Mouse (Mus musculus): Measurements from ENCODE around the gene Itsn1.

Gene Itsn1

DNA sequence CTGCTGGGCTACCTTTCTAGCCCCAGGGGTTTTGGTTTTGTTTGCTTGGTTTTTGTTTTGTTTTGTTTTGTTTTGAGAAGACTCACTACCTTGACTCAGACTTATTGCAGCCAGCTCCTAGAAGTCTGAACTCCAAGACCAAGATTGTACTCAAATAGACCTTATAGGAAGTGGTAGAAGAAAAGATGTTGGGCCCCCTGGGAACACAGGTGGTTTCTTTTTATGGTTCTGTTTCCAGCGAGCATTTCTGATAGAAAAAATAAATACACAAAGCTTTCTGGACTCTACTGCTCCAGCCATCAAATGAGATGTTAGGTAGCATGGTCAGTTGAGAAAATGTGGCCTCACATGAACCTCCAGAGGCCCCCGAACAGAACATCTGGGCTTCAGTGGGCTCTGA, 150.0 kb downstream of the Itsn1 start:
- DNase-seq, result no peak

DNA sequence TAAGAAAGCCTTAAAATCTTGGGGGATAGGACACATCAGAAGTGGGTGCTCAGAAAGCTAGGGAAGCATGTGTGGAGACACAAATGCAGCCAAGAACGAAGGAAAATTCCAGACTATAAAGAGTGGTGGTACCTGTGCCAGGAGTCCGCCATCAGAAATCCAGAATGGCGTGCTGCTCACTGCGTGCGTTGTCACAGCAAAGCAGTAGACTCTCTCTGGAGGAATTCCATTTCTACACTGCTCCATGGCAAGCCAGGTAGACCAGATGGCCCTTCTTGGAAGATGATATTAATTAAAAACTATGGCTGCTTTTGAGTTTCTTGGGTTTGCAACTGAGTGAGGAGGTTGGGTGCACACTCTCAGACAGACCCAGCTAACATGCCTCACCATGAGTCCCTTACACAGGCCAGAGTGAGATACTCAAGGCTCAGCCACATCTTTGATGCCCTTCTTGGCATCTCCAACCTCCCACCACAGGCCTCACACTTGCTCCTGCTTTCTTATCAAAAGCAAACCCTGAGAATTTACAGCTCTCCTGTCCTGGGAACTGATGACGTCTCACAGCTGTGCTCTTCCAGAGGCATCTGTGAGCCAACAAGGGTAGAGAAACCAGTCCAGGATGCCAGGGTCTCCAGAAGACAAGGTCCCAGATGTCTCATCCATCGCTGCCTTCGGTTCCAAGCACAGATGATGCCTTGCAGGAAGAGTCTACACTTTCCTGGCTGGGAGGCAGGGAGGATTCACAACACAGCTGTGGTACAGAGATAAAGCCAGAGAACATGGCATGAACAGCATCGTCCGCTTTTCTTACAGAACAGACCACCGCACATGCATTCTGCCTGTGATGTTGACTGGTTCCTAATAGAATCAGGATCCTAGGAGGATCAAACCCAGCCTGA, 152.0 kb downstream of the Itsn1 start:
- no peak for DNase-seq

DNA sequence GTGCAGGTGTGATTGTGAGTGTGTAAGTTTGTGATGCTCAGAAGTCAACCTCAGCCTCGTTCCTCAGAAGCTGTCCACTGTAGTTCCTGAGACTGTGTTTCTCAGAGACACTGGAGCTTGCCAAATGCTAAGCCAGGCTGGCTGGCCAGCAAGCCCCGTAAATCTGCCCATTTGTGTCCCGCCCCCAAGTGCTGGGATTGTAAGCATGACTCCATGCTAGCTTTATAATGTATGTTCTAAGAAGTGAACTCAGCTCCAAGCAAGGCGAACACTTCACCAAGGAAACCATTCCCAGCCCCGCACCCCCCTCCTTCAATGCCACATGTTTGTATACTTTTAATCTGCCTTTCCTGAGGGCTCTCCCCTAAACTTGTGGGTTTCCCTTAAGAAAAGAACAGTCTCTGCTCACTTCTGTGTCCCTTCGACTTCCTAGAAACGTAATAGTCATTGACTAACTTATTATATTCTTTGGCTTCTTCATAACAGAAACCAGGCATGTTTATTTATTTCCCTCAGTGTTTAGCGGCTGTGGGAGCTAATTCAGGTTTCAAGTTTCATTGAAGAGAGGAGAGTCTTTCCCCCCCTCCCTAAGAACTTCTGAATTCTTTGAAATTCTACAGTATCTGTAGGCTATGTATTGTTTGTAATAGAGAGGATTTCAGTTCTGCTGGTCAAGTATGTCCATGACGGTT, 153.2 kb downstream of the Itsn1 start:
- DNase-seq, result no peak

DNA sequence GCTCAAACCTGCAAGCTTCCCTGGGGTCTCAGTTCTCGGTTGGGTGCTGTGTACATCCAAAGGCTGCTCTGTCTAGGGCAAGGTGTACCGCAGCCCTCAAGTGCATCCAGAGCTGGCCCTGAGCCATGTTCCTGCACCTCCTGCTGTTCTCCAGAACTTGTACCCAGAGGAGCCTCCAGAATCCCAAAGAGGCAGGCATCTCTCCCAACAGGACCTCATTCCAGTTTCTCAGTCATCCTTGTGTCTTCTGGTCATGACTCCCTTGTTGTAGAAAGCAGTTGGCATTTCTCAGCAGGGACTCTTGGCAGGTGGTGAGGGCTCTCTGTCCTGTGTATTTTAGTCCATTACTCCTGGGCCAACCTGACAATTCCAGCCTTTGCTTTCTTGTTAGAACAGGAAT, 154.6 kb downstream of the Itsn1 start:
- no peak for DNase-seq

DNA sequence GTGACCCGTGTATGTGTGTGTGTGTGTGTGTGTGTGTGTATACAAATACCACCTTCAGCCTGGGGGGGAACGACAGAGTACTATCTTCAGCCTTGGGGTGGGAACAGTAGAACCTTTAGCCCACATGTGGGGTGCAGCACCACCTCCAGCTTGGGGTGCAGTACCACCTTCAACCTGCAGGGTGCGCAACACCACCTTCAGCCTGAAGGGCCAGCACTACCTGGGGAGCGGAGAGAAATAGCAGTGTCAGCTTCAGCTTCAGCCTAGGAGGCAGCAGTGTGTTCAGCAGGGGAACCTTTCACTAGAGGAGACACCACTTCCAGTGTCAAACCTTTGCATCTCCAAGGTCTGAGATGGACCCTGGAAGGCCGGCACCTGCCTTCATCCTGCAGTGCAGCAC, 155.1 kb downstream of the Itsn1 start:
- DNase-seq, result no peak

DNA sequence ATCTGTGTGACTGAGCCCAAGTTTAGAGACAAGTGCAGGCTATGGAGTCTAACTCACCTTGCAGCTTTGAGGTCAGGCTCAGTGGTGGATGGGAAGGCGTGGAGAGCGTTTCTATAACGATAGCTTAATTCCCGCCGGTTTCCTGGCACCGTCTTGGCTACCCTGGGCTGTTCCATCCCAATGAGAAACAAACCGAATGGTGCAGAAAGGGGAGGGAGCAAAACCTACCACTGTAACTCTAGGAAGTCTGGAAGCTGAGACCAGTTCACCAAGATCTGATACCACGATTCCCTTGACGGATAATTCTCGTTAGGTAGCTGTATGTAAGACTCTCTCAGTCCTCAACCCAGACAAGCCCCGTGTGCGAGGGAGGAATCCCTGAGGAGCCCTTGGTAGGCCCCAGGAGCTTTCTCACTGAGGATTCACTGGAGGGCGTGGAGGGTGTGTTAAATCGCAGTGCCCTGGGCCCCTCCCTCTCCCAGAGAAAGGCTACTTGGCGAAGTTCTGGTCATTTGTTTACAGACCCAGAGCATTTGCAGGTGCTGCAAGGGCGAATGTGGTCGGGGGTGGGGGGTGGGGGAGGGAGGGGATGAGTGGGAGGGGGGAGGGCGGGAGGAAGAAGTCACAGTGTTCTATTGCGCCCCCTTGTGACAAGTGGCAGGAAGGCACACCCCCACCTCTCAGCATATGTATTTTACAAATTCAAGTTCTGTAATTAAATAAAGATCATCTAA, 156.5 kb downstream of the Itsn1 start:
- no peak for DNase-seq

DNA sequence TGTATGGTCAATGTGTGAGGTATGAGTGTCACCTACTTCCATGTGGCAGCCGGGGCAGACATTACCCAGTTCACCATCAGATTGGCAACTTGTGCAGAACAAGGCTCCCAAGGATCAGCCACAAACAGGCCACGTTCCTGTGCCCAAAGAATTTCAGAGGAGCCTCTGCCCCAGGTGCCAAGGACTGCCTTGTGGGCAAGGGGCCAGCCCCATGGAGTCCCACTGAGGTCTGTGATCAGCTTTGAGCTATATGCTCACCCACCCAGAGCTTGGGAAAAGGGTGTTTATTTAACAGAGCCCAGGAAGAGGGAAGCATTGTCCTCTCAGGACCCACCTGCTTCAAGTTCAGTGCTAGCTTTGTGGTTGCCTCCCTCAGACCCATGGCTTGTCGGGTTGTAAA, 159.3 kb downstream of the Itsn1 start:
- DNase-seq, result no peak

DNA sequence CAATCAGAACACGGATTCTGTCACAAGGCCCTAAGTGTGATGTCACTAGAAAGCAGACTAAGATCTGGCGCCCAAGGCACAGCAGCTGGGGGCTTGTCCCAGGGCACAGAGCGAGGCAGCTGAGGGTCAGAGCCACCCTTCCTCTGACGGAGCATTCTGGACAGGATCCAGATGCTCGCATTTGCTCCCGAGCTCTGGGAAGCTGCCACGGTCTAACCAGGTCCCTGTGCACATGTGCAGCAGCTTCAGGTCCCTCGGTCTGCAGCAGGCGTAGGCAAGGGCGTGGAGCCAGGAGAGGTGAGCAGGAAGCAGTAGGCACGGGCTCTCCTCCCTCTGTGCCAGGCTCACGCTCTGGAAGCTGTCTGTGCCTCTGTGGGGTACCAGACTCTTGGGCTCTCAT, 160.8 kb downstream of the Itsn1 start:
- no peak for DNase-seq

DNA sequence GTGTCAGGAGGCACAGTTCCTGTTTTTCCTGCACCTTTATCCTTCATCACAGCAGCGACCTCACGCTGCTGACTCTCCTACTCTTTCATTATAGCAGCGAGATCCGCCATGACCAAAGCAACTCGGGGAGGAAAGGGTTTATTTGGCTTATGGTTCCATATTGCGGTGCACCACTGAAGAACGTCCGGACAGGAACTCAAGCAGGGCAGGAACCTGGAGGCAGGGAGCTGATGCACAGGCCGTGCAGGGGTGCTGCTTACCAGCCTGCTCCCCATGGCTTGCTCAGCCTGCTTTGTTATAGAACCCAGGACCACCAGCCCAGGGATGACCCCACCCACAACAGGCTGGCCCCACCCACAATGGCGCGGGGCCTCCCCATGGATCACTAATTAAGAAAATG, 162.1 kb downstream of the Itsn1 start:
- DNase-seq, result no peak

DNA sequence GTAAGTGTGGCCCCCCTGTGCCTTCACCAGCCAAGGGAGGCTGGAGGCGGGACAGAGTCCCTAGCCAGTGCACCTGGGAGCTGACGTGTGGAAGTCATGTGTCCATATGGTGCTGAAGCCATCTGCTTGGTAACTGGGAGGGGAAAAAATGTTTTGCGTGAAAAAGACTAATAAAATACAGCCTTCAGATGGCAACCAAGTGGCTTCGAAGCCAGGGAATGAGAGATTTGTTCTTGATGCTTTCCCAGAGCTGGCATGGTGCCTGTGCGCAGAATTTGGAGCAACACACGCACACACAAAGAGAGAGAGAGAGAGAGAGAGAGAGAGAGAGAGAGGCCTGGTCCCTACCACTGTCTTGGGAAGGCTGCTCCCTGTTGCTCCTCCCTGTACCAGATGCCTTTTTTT, 167.3 kb downstream of the Itsn1 start:
- DNase-seq, result peak; percentile 87

DNA sequence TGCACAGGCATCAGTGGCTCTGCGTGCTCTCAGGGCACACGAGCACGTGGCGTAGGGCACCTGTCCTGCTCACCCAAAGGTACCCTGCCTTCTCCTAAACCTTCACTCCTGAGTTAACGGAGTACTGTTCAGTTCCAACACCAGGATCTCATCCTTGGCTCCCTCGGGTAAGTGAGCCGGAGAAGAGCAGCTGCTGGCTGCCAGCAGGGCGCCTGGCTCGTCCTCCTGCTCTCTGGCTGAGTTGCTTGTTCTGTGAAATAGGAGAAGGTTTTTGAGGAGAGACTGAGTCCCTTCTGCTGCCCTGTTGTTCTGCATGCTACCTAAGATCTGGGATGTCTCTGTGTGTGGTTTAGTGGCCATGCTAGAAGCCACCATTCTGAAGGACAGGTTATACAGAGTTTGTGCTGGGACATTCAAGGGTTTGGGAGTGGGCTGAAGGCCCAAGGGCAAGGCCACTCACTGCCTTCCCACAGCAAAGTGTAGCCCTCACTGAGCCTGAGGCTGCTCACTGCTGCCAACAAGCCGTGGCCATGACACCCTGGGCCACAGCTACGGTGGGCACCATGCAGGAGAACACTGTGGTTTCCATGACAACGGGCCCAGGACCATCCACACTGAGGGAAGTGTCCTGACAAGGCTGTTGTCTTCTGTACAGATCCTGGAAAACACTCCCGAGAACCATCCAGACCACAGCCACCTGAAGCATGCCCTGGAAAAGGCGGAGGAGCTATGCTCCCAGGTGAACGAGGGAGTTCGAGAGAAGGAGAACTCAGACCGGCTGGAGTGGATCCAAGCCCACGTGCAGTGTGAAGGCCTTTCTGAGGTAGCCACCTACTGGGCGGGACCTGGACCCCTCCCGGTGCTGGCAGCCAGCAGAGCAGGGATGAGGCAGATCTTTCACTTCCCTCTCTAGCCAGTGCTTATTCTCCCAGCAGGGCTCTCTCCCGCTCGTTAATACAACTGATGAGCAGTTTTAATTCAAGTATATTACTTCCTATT, 170.1 kb downstream of the Itsn1 start:
- DNase-seq, result no peak

DNA sequence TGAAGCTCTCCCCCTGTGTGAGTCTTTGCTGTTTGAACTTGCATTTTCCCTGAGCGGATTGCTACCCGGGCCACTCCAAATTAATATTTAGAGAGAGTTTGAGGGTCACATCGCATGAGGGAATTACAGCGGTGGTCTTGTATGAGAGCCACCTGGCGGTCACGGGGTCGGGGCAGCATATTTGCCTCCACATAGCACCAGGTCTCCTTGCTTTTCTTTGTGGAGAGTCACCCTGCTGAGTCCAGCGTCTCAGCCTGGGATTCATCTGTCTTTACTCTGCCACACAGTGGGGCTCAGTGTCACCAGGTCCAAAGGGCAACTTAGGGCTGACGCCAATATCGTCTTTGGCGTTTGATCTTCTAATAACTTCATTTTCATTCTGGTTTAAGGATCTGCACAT, 171.2 kb downstream of the Itsn1 start:
- no peak for DNase-seq

DNA sequence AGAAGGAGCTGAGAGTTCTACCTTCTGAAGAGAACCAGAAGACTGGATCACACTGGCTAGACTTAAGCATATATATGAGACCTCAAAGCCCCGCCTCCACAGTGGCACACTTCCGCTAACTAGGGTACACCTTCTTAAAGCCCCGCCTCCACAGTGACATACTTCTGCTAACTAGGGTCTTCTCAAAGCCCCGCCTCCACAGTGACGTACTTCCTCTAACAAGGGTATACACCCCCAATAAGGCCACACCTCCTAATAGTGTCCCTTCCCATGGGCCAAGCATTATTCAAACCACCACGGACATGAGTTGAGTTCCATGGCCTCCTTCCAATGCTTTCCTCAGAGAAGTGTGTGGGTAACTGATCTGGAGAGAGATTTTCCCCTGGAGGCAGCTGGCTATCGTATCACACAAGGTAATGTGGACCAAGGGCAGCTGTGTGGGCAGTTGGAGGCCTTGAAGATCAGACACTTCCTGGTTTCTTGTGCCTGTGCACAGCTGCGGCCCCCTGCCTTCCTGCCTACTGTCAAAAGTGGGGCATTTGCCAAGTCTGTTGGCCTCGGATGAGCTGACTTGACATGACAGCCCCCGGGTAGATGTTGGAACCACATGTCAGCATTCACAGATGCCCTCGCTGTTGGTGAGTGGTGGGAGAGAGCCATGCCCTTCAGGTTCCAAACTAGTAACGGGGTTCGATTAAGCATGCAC, 174.9 kb downstream of the Itsn1 start:
- DNase-seq, result no peak

DNA sequence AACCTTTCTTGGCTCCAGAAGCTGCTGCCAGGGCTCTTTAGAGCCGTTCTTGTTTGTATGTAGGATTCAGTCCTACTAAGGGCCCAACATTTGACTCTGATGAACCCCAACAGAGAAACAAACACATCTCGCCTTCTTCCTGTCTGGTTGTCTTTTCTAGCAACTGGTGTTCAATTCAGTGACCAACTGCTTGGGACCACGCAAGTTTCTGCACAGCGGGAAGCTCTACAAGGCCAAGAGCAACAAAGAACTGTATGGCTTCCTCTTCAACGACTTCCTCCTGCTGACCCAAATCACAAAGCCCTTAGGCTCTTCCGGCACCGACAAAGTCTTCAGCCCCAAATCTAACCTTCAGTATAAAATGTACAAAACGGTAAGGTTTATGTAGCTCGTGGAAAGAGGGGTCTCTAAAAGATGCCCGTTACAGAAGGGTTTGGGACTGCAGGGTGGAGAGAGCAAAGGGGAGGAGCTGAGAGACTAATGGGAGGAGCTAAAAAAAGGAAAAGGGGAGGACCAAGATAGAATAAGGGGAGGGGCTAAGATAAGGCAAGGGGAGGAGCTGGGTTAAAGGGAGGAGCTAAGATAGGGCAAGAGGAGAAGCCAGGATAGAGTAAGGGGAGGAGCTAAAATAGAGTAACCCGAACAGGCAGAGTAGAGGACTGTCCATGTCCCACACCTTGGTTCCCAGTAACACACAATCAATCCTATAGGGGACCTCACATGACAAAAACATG, 176.2 kb downstream of the Itsn1 start:
- no peak for DNase-seq

DNA sequence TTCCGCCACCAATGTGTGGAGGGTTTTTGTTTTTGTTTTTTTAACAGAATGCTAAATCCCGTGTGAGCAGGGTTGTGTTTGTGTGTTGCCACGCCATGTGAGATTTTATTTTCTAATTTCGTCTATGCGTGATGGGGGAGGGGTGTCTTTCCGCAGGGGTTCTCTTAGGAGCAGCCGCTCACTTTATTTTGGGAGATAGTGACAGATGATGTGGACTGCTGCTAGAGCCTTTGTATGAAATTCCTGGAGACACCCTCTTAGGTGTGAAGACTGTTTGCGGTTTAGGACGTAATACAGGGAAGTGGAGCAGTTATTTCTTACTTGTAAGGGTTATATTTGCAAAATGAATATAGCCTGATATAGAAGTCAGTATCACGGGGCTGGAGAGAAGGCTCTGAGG, 176.9 kb downstream of the Itsn1 start:
- DNase-seq, result no peak

DNA sequence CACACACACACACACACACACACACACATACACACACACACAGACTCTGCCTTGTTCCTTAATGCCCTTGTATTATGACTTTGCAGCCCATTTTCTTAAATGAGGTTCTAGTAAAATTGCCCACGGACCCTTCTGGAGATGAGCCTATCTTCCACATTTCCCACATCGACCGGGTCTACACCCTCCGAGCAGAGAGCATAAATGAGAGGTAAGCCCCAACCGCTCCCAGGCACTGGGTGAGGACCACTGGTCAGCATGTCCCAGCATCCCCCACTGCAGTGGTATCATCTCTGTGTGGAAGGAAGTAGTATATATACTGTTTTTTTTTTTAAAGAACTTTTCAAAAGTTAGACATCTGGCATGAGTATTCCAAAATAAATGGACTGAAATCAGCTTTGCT, 177.6 kb downstream of the Itsn1 start:
- no peak for DNase-seq

DNA sequence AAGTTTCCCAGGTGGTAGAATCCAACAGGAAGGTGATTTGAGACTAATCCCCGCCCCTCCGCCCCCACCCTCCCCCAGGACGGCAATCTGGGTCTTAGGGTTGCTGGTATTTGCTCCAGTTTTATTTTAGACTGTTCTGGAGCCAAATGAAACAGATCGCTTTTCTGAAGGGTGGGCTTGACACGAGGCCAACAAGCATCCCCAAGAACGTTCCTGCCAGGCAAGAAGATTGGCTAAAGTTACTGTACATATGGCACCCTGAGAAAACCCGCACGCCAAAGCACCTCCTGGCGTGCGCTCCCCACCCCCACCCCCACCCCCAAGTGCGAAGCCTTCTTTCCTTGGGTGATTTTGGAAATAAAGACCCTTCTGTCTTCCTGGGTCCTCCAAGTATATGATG, 178.1 kb downstream of the Itsn1 start:
- peak; percentile 74 for DNase-seq

DNA sequence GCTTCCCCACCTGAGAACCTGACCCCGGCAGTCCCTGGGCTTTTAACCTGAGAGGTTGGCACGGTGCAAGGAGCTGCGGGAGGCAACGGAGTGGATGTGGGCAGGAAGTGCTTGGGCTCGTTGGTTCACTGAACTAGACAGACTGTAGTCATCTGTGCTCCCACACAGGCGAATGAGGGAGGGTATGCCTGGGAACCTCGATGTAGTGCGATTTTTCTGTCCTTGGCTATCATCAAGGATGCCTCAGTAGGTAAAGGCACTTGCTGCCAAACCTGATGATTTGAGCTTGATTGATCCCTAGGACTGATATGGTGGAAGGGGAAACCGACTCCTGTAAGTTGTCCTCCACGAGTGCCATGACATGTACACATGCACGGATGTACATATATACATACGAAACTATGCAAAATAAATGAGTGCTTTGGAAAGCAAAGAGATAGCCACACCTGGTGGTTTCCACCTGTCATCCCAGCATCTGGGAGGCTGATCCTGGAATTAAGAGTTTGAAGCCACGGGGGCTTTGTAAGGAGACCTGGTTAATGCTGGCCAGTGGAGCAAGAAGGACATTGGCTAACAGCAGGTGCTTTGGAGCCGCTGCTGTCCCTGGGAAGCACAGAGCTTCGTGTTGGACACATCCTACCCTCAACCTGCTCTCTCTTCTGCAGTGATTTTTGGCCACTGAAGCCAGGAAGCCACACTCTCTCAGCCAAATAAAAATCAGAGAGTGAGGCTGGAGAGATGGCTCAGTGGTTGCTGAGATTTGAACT, 180.7 kb downstream of the Itsn1 start:
- DNase-seq, result no peak

DNA sequence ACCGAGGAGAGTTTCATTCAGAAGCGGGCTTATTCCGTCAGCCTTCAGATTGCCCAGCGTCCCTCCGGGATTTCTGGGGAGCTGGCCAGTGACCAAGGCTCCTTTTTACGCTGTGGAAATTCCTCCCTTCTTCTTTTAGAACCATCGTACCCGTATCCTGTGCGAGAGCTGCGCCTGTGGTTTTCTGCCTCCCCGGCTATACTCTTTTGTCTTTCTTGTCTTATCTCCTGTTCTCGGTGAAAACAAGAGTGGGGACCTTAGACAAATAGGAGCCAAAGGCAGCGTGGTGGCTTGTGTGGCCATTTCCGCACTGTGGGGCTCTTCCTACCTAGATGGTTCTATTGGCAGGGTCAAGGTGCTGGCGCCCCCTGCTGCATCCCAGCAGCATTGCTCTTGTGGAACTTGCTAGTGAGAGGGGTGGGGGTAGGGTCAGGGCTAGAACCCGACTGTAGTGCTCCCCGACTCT, 188.6 kb downstream of the Itsn1 start:
- DNase-seq, result peak; percentile 79

DNA sequence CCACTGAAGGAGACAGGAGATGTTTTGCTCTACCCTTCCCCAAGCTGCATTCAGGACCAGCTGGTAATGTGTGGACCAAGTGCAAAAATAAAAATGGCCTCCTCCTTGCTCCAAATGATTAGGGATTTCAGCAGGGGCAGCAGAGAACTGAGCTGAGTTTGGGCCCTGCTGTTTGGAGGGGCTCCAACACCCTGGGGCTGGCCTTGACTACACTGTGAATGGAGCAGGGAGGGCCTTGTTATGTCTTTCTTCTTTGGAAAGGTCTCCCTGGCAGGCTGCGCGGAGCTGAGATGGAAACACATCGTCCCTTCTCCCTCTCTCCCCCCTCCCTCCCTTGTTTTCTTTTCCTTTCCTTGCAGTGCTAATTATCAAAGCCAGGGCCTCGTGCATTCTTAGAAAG, 189.4 kb downstream of the Itsn1 start:
- peak; percentile 52 for DNase-seq

Measured in right cerebral cortex, postnatal 4 days (tissue).